Mouse (Mus musculus) 3134 (cell line): ENCODE measurements around the gene Ost4.
A peak's percentile ranks its signal among the peaks of the same experiment; 100 is the strongest.

ENCODE experiments used
- DNase-seq: peaks from one replicate; pipeline ENCODE4 v3.0.0-alpha.2; 2011; ENCODE audit warnings: low spot score; ENCODE audit not compliant: insufficient read length; ENCODE audit errors: extremely low read depth

Ost4 gene

DNA sequence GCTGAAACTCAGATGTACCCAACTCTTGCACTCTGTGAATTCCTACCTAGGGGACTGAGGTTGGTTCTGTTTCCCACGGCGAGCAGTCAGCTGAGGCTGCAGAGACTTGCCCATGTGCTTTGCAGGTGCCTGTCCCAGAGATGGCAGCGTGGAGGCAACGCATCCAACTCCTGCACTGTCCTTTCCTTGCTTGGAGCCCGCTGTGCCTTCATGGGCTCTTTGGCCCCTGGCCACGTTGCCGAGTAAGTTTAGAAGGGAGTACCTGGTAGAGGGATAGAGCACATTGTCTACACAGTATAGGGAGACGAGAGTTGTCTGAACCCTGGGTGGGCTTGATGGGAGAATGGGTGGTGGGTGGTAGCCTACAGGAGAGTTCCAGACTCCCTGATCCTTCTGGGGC lies 17.0 kb upstream of the Ost4 start:
- no peak for DNase-seq

DNA sequence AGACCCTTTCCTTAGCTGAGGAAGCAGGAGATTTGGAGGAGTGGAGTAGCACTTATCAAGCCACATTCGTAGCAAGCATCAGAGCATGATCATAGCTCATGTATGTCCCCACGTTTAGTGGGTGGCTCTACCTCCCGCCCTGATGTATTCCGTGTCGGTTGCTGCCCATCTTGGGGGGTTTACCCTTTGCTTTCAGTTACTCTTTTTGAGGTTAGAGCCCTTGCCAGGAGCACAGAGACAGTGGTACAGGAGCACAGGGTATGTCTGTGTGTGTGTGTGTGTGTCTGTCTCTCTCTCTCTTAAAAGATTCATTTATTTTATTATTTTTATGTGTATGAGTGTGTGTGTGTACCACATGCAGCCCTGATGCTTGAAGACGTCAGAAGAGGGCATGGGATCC lies 15.5 kb upstream of the Ost4 start:
- no peak for DNase-seq

DNA sequence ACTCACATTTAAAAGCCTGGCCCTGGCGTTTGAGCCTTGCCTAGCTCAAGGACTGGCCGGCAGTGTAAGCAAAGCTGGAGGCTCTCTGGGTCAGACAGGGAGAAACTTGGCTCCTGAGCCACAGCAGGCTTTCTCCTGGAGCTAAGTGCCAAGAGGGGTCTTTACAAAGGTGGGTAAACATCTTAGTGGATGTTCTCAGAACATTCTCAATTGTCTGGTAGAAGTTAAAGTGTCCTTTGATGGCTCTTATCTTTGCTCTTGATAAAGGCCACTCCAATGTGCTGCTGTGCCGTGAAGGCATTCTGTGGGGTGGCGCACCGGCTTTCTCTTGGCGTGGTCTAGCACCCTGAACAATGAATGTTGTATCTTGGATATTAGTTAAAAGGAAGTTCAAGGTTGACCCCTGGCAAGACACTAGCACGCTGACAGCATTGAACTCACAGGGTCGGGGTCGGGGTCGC lies 15.0 kb upstream of the Ost4 start:
- no peak for DNase-seq

DNA sequence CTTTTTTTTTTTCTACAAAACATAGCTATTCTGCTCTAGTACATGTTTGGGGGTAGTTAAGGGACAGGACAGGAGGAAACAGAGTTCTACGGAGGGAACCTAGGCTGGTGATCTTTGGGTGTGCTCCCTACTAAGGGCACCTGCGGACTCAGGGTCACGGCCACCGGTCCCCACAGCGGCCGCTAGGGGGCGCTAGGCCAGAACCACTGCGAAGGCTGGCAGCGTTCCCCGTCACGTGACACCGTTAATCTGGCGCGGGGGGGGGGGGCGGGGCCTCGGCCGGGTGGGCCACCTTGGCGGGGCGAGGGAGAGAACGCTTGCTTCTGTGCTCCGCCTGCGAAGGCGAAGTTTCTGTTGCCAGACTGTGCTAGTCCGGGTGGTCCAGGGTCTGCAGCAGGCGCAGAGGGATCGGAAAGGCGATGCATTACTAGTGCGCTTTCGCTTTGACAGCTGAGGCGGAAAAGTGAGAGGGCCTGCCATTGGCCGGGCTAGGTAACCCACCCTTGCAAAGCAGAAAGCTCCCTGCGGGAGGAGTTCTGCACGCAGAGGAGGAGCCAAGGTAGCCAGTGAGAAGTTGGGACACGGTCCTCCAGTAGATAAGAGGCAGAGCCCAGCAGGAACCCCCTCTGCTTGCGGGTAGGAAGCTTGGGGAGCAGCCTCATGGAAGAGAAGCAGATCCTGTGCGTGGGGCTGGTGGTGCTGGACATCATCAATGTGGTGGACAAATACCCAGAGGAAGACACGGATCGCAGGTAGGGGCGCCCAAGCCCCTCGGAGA lies 13.9 kb upstream of the Ost4 start, which contains the start of gene Khk:
TSS of gene Khk (plus strand) at position 176 of the 778 bp plus-strand sequence.
- DNase-seq, result peak; percentile 72

DNA sequence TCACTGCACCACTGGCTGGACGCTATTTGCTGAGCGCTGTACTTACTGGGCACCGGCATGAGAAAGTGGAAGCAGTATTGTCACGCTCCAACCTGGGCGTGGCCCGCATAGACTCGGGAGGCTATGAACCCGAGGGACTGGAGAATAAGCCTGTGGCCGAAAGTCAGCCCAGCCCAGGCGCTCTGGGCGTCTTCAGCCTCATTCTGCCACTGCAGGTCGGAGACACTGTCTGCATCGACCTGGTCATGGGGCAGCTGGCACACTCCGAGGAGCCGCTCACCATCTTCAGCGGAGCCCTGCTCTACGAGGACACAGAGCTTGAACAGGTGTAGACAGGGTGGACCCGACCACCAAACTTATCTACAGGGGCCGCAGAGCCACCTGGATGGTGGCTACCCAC lies 13.0 kb upstream of the Ost4 start:
- peak; percentile 18 for DNase-seq

DNA sequence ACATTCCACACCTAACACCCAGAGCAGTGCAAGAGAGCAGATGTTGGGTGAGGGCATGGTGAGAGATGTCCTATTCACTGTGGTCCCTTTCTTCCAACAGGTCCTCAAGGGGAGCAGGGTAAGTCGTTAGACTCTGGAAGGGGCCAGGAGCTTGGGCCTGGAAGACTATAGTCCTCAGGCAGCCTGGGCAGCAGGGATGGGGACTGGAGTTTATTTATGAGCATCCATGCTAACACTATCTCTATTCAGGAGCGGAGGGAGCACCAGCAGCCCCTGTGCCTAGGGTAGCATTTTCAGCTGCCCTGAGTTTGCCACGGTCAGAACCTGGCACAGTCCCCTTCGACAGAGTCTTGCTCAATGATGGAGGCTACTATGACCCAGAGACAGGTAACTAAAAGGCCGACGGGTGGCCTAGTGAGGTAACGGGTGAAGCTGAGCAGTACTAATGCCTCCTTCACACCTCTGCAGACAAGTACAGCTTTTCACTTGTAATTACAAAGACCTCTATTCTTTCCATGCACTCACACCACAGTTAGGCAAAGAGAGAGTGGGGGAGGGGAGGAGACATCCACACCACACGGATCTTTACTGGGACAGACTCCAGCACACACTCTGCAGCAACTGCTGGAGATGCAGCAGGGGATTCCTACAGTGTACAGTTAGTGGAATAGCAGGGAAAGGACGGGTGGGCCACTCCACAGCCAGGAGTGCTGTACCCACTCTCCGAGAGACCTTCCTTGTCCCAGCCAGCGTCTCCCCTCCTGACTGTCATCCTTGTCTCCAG lies 12.4 kb upstream of the Ost4 start:
- DNase-seq, result no peak

- DNase-seq, result no peak
These were observed 11.1 kb upstream of the Ost4 start for GRCm38 (mm10) chr5:30918691-30919090.

DNA sequence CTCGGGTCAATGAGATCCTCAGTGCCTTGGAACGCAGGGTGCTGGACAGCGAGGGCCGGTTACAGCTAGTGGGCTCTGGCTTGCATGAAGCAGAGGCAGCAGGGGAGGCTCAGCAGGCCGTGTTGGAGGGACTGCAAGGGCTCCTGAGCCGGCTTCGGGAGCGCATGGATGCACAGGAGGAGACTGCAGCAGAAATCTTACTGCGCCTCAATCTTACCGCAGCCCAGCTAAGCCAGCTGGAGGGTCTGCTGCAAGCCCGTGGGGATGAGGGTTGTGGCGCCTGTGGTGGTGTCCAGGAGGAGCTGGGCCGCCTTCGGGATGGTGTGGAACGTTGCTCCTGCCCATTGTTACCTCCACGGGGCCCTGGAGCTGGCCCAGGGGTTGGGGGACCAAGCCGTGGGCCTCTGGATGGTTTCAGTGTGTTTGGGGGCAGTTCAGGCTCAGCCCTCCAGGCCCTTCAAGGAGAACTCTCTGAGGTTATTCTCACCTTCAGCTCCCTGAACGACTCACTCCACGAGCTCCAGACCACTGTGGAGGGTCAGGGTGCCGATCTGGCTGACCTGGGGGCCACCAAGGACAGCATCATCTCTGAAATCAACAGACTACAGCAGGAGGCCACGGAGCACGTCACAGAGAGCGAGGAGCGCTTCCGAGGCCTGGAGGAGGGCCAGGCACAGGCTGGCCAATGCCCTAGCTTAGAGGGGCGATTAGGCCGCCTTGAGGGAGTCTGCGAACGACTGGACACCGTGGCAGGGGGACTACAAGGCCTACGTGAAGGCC lies 10.5 kb upstream of the Ost4 start:
- DNase-seq, result no peak

- no peak for DNase-seq
These were observed 9.8 kb upstream of the Ost4 start for GRCm38 (mm10) chr5:30917348-30917747.

DNA sequence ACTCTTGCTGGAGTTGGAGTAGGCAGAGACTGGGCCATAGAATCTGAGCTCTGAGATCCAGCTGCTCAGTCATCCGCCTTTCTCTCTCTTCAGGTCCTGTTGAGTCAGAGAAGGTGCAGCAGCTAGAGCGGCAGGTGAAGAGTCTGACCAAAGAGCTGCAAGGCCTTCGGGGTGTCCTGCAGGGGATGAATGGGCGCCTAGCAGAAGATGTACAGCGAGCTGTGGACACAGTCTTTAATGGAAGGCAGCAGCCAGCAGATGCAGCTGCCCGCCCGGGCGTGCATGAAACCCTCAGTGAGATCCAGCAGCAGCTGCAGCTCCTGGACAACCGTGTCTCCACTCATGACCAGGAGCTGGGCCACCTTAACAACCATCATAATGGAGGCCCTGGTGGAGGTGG lies 9.3 kb upstream of the Ost4 start:
- no peak for DNase-seq

DNA sequence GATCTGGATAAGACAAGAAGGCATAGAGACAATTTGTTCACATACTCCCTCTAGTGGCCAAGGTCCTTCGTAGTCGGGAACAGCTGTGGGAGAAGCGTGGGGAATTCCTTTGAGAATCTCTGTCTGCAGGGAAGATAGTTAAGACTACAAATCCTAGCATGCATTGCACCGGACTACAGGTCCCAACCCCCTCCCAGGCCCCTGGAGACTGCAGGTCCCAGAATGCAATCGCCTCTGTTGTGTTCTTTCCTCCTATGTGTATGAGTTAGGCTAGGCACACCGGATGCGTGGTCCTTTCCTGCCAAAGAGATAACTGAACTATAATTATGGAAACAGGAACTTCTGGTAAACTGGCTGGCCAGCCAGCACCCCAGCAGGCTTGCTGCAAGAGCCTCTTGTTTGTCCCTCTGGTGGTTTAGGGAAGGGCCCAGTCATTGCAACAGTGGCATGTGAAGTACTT lies 8.4 kb upstream of the Ost4 start:
- peak; percentile 71 for DNase-seq

DNA sequence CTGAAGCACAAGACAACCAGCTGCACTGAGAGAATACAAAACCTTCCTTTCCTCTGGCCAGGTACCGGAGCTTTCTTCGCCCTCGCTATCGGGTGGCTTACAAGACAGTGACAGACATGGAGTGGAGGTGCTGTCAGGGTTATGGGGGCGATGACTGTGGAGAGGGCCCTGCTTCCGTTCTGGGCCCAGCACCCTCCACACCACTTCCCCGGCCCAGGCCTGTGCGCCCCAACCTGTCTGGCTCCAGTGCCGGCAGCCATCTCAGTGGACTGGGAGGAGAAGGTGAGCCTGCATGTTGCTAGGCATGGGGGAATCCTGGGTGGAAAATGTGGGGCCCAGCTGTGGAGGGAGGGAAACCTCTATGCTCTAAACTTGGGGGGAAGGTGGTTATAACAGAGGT lies 7.9 kb upstream of the Ost4 start:
- DNase-seq, result no peak

DNA sequence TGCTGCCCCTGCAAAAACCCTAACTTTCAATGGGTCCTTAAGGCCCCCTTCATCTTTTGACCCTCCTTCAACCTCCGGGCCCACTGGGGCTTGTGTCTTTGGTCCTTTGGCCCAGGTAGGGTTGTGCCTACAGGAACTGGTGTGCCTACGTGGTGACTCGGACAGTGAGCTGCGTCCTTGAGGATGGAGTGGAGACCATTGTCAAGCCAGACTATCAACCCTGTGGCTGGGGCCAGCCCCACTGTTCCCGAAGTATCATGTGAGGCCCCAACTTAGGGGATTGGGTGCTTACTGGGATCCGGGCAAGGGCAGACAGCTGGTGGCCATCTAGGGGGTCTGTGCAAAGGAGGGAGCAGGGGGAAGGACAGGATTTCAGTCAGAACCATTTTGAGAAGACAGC lies 7.3 kb upstream of the Ost4 start:
- DNase-seq, result no peak

DNA sequence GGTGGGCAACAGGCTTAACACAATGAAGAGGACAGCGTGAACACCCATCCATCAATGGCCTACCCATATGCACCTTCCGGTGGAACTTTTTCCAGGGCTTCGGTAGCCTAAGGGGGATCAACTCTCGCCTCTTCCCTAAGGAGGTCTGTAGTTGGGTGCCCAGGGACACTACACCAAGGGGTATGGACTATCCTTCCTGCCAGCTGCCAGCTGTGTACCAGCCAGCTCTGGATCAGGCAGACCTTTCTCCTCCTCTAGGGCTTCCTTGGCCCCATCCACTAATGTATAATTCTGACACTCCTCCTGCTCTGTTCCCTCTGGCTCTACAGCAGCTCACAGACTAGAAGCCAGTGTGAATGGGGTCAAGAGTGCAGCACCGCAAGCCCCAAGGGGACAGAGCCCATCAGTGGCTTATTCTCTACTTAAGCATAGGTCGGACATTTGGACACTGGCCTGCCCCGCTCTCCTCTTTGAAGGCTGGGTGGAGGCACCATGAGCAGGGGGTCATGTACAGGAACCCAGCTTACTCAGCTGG lies 6.6 kb upstream of the Ost4 start:
- DNase-seq, result peak; percentile 45

DNA sequence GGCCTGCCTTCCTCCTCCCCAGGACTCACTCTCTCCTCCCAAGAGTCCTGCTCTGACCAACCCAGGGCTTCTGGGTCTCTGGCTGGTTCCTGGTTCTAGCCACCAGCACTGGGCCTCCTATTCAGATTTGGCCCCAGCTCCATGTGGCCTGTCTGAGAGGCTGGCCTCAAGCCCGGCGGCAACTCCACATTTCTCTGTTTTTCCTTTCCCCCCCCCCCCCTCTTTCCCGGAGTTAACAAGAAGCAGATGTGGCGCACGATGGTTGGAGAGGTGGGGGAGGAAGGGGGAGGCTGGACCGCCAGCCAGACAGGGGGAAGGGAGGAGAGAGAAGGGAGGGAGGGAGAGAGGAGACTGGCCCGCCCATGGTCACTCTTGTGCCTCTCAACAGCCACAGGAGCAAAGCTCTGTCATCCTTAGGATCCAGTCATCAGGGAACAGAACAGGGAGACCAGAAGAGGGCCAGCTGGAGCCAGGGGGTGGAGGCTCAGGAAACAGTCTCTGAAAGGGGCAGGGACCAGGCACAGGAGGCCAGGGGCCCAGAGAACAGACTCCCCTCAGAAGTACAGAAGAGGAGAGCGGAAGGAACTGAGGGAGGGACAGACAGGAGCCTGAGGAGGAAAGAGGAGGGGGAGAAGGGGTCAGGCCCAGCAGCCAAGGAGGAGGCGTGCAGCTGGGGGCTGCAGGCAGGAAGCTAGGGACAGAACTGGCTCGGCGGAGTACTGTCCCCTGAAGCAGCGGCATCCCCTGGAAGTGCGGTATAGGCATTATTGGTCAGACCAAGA lies 5.7 kb upstream of the Ost4 start, which contains the start of gene Emilin1:
TSS of gene Emilin1 (plus strand) at position 343 of the 782 bp plus-strand sequence.
- peak; percentile 96 for DNase-seq

DNA sequence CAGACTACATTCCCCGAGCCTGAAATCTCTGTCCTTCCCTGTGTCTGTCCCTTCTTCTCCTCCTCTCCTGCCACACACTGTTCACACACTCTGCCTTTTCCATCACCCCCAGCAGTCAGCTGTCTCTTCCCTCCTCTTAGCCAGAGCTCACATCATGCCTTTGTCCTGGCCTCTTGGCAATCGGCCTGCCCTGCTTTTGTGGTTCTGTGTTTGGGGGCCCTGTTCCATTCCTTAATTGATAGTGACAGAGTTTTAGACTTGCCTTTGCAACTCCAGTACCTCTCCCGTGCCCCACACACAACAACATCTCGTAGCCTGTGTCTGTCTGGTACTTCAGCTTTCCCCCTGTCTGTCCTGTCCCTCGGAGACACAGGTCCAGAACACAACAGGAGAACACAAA lies 4.6 kb upstream of the Ost4 start:
- no peak for DNase-seq

DNA sequence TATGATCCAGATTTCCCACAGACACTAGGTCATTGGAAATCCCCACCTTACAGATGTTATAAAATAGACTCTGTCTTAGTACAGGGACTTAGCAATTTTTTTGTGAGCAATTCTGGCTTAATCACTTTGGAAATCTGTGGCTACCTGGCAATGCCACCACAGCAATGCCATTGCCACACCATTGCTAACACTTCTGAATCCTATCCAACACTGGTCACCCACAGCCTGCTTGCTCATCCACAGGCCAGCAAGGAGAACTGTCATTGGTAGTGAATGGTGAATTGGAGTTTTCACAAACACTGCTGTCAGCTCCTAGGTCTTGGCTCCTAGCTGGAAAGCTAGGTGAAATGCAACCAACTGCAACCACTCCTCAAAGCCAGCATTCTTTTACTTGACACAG lies 2.9 kb upstream of the Ost4 start:
- peak; percentile 75 for DNase-seq

- no peak for DNase-seq
These were observed 2.3 kb upstream of the Ost4 start for GRCm38 (mm10) chr5:30909863-30910262.

DNA sequence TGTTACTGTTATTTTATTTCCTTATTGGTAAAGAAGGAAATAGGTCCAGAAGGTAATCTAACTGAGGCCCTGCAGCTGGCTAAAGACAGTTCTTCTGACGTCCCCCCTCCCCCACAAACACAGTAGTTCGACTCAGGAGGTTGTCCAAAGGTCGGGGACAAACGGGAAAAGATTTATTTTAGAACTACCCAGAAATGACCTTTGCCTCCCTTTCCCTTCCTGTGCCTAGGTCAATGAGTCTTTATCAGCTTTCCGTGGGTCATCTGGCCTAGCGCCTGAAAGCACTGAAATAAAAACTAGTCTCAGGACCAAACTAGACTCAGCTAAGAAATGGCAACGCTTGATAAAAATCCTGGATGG lies 1.7 kb upstream of the Ost4 start:
- DNase-seq, result no peak
